Mouse (Mus musculus): ENCODE measurements around the gene Dgat2.

DNA sequence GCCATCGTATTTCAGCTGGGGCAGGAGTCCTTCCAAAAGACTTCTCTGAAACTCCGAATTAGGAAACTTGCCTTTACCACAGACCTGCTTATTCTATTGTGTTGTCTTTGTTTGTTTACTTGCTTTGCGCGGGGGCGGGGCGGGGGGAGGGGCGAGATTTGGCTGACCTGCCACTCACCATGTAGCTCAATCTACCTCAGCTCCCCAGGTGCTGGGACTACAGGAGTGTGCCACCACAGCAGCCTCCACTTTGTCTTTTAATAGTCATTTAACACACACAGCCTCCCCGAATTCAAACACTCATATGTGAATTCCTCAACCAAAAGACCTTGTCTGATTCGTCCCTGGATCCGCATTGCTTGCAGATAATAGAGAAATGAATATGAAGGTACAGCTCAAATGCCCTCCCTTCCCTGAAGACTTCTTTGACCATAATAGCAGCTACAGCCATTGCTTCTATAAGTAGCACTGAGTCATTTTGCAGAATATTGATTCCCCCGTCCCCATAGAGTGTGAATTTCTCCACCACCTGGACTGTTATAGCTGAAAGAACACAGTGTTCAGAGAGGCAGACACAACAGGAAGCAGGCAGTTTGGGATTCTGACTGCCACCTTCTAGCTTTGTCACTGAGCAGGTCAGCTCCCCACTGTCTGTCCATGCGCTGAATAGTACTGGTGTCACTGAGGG lies 40.5 kb downstream of the Dgat2 start:
- TF ChIP-seq POLR2A (IDR thresholded peaks at IDR 0.05; ENCODE audit: borderline replicate concordance, low read depth, low read length) (no peak), CTCF (IDR thresholded peaks at IDR 0.05; ENCODE audit: low read depth, low read length) (no peak)

Measured in bone marrow macrophage, adult 2 months (primary cell).